Mouse (Mus musculus) ES-E14 (cell line): Measurements from ENCODE around the gene Rptor. TPM values are rescaled to one million over a fixed set of nuclear protein-coding genes. Genes with fewer than 3 reads are reported as not detected.

Experiments used
- DNase-seq: peaks from one replicate; pipeline ENCODE4 v3.0.0-alpha.2; 2013; ENCODE audit warnings: low read depth, low spot score
- H3K27ac ChIP-seq: 2 replicates; pipeline ENCODE4 v1.5.1; 2012; ENCODE audit warnings: low read depth, mild to moderate bottlenecking, low read length, moderate library complexity, mixed read lengths; ENCODE audit not compliant: poor library complexity, insufficient read depth, severe bottlenecking
- H3K36me3 ChIP-seq: 2 replicates; pipeline ENCODE4 v1.6.1; 2012; ENCODE audit warnings: mild to moderate bottlenecking, low read length, moderate library complexity, mixed read lengths; ENCODE audit not compliant: control insufficient read depth, poor library complexity, insufficient read depth, severe bottlenecking
- H3K4me1 ChIP-seq, 2 experiments: fragments of 150-350 bp in 1 of 2; sonication (generic) in 1 of 2; 2 replicates each; pipeline ENCODE4 v1.6.1; 2012; ENCODE audit warnings: low read length in 2 of 2, mild to moderate bottlenecking in 1 of 2, mixed read lengths in 1 of 2; ENCODE audit not compliant: control insufficient read depth in 2 of 2, insufficient read depth in 2 of 2, poor library complexity in 1 of 2
- H3K4me3 ChIP-seq, 2 experiments: fragments of 150-350 bp in 1 of 2; sonication (generic) in 1 of 2; 2 replicates each; pipeline ENCODE4 v1.5.1; 2012; ENCODE audit warnings: low read length in 2 of 2, low read depth in 1 of 2, mild to moderate bottlenecking in 1 of 2, mixed read lengths in 1 of 2; ENCODE audit not compliant: insufficient read depth in 1 of 2, poor library complexity in 1 of 2, severe bottlenecking in 1 of 2
- H3K9ac ChIP-seq: 2 replicates; pipeline ENCODE4 v1.6.1; 2012; ENCODE audit warnings: low read depth, mild to moderate bottlenecking, low read length, mixed read lengths; ENCODE audit not compliant: poor library complexity, insufficient read depth, severe bottlenecking
- H3K9me3 ChIP-seq: fragments of 150-350 bp; sonication (generic); 2 replicates; pipeline ENCODE4 v1.6.1; 2012; ENCODE audit warnings: low read depth, mild to moderate bottlenecking, low read length; ENCODE audit not compliant: control insufficient read depth, insufficient read depth
- CHD2 ChIP-seq: IDR thresholded peaks from 2 replicates; pipeline ENCODE4 v1.6.1; 2014; ENCODE audit warnings: mild to moderate bottlenecking, low read depth, low read length, inconsistent platforms
- HCFC1 ChIP-seq: IDR thresholded peaks from 2 replicates; pipeline ENCODE4 v1.6.1; 2012; ENCODE audit warnings: low read length, inconsistent platforms, borderline replicate concordance; ENCODE audit not compliant: insufficient read depth
- MAFK ChIP-seq: IDR thresholded peaks from 2 replicates; pipeline ENCODE4 v1.6.1; 2014; ENCODE audit warnings: mild to moderate bottlenecking, low read depth, low read length, inconsistent platforms; ENCODE audit not compliant: insufficient read depth
- ZC3H11A ChIP-seq: IDR thresholded peaks from 2 replicates; pipeline ENCODE4 v1.6.1; 2012; ENCODE audit warnings: low read depth, mild to moderate bottlenecking, inconsistent platforms, low read length, borderline replicate concordance
- ZNF384 ChIP-seq: IDR thresholded peaks from 2 replicates; pipeline ENCODE4 v1.6.1; 2012; ENCODE audit warnings: low read depth, low read length, inconsistent platforms
- in situ Hi-C, 2 experiments: fragments of 600-800 bp; cut with MboI; formaldehyde crosslinking; loops; one replicate each; pipeline ENCODE4 v1.15.1; 2025; ENCODE audit warnings: low sequenced_read_pairs in 2 of 2, inconsistent platforms in 1 of 2; ENCODE audit not compliant: unreplicated experiment in 2 of 2
- total RNA-seq: library from RNA; depleted of rRNA; stranded (reverse); fragments of 300-350 nt; gene quantifications from 2 replicates; pipeline ENCODE4 v1.2.3, GENCODE M21; 2012

Gene Rptor
- total RNA-seq, 1 experiment: 59.7 TPM

GRCm38 (mm10) chr11:119674835-119675234, 72.1 kb downstream of the Rptor start:
- peaks cover 3% of the 10 kb centered on the region; the same call in 1 of the 2 replicates for H3K36me3 ChIP-seq
- TF ChIP-seq ZC3H11A (no peak), HCFC1 (no peak), MAFK (no peak), ZNF384 (no peak), CHD2 (no peak)
- H3K4me3 ChIP-seq: no peak overlapping the region
- H3K4me1 ChIP-seq: peaks cover 2 to 19% of the 10 kb centered on the region in 2 experiments; a peak in 2 of 4 replicates
- no peak for DNase-seq
- H3K9ac ChIP-seq: no peak overlapping the region
- in situ Hi-C loops: no loop called here
- no peaks in the 10 kb centered on the region for H3K9me3 ChIP-seq
- no peak overlapping the region for H3K27ac ChIP-seq

- DNase-seq: no peak
- Histone ChIP-seq H3K4me3 (no peak overlapping the region), H3K27ac (no peak overlapping the region), H3K4me1 (peaks cover 2 to 16% of the 10 kb centered on the region in 2 experiments; a peak in 2 of 4 replicates), H3K9me3 (no peaks in the 10 kb centered on the region), H3K9ac (no peak overlapping the region), H3K36me3 (peaks cover 3% of the 10 kb centered on the region; the same call in 1 of the 2 replicates)
- TF ChIP-seq ZC3H11A (no peak), MAFK (no peak), CHD2 (no peak), ZNF384 (no peak), HCFC1 (no peak)
- in situ Hi-C loops: no loop called here
Observed at GRCm38 (mm10) chr11:119675546-119675945, 72.8 kb downstream of the Rptor start.

- Histone ChIP-seq H3K9ac (no peak overlapping the region), H3K36me3 (peaks cover 3% of the 10 kb centered on the region; the same call in 1 of the 2 replicates), H3K4me1 (peaks cover 2 to 10% of the 10 kb centered on the region in 2 experiments; a peak in 2 of 4 replicates), H3K9me3 (no peaks in the 10 kb centered on the region), H3K4me3 (no peak overlapping the region), H3K27ac (no peak overlapping the region)
- no peak for DNase-seq
- in situ Hi-C loops: no loop called here
- TF ChIP-seq ZNF384 (no peak), CHD2 (no peak), ZC3H11A (no peak), MAFK (no peak), HCFC1 (no peak)
Observed at GRCm38 (mm10) chr11:119676751-119677411, 74.2 kb downstream of the Rptor start.

DNA sequence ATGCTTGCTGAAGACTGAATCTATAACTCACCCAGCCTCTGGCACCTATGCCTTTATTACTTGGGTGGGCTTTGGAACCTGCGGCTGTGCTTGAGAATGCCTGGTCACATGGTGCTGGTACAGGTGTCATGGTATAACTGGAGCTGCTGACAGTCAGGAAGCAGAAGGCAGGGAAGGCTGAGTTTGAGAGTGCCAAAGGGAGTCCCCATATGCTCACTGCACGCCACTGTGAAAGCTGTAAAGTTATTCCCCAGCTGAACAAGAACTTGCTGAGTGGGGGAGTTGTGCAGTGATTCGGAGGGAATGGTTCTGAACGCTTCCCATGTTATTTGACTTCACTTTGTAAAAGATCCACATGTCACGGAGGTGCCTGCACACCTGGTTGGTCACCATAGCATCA, 75.7 kb downstream of the Rptor start:
- Histone ChIP-seq H3K9me3 (no peaks in the 10 kb centered on the region), H3K36me3 (peaks cover 3% of the 10 kb centered on the region; the same call in 1 of the 2 replicates), H3K9ac (no peak overlapping the region), H3K27ac (no peak overlapping the region), H3K4me3 (no peak overlapping the region), H3K4me1 (peaks cover 0 to 7% of the 10 kb centered on the region in 2 experiments; a peak in 1 of 4 replicates)
- TF ChIP-seq ZNF384: no peak
- in situ Hi-C loops: no loop called here
- DNase-seq: no peak

GRCm38 (mm10) chr11:119680735-119681134, 78.0 kb downstream of the Rptor start:
- peaks cover 3% of the 10 kb centered on the region; the same call in 1 of the 2 replicates for H3K36me3 ChIP-seq
- DNase-seq: no peak
- no peak overlapping the region for H3K27ac ChIP-seq
- no peaks in the 10 kb centered on the region for H3K9me3 ChIP-seq
- TF ChIP-seq HCFC1 (no peak), ZC3H11A (no peak), MAFK (no peak), ZNF384 (no peak), CHD2 (no peak)
- H3K9ac ChIP-seq: no peak overlapping the region
- H3K4me1 ChIP-seq: peaks cover 0 to 7% of the 10 kb centered on the region in 2 experiments; a peak in 1 of 4 replicates
- no peak overlapping the region for H3K4me3 ChIP-seq
- in situ Hi-C loops: no loop called here
